In genomic region chr19:57889741-57890140, GRCm38 (mm10) we compare ENCODE assay signal across 17 mouse cellular contexts.
DNase-seq lines count a peak whose midpoint lies in the region; ATAC-seq lines count a peak whose summit lies in the region.
"Had no signal": no experiment of that assay in that cellular context is flagged by ENCODE, and none has a peak within 500 bp of the region (broad histone marks: within the 10 kb centered on the region; RNA-seq: fewer than 3 reads in every experiment).

No protein-coding gene starts in this region.

- DNase-seq in heart, adult 11 months: peak; percentile 83
- DNase-seq in heart, embryonic 10.5 days (ENCODE audit: low spot score): no peak
- DNase-seq in hindbrain, embryonic 14.5 days (ENCODE audit: low spot score): no peak
- DNase-seq in kidney, postnatal 4 days: peak; percentile 30 to 44
- DNase-seq in kidney, adult 9 months: no peak
- peak; percentile 8 for DNase-seq in MN1 (ENCODE audit: low spot score)
- DNase-seq in frontal cortex, postnatal 36 days (ENCODE audit: low spot score in 2 of 2): no peak
- DNase-seq: adrenal gland, postnatal 14 days; cerebellum, adult 11-12 months; cerebellum, postnatal 36 days had no signal

- H3K4me2 ChIP-seq in hindbrain, embryonic 14.5 days (replicated peaks): no peak overlapping the region
- H3K4me2 ChIP-seq in hindbrain, embryonic 16.5 days (ENCODE audit: low read length): no peak overlapping the region
- H3K4me2 ChIP-seq: embryonic facial prominence, embryonic 12.5 days; lung, embryonic 15.5 days had no signal

- ATAC-seq in hindbrain, embryonic 14.5 days (ENCODE audit: low FRiP score): 0 out of 2 replicates have a peak, but pooled peaks have one; percentile 21
- ATAC-seq in hindbrain, embryonic 16.5 days: no peak
- ATAC-seq: activated CD4-positive, CD25-positive, alpha-beta regulatory T cell, adult 4 months; midbrain, embryonic 16.5 days; Patski had no signal

- no peaks in the 10 kb centered on the region for H3K27me3 ChIP-seq in heart, embryonic 10.5 days (ENCODE audit: insufficient read depth, poor library complexity, severe bottlenecking)
- no peaks in the 10 kb centered on the region for H3K27me3 ChIP-seq in hindbrain, embryonic 14.5 days (ENCODE audit: control insufficient read depth, insufficient read depth, low read length)
- H3K27me3 ChIP-seq in hindbrain, embryonic 16.5 days (replicated peaks; ENCODE audit: control insufficient read depth, insufficient read depth, low read length): no peaks in the 10 kb centered on the region
- H3K27me3 ChIP-seq: embryonic facial prominence, embryonic 12.5 days; lung, embryonic 15.5 days; Patski had no signal

- H3K36me3 ChIP-seq in heart, embryonic 10.5 days: no peaks in the 10 kb centered on the region
- no peaks in the 10 kb centered on the region for H3K36me3 ChIP-seq in hindbrain, embryonic 14.5 days (replicated peaks; ENCODE audit: control insufficient read depth, insufficient read depth)
- H3K36me3 ChIP-seq in hindbrain, embryonic 16.5 days (ENCODE audit: control insufficient read depth, insufficient read depth, low read length): no peaks in the 10 kb centered on the region
- H3K36me3 ChIP-seq: embryonic facial prominence, embryonic 12.5 days; lung, embryonic 15.5 days had no signal

- no peak overlapping the region for H3K9ac ChIP-seq in hindbrain, embryonic 14.5 days
- H3K9ac ChIP-seq in hindbrain, embryonic 16.5 days (ENCODE audit: low read depth, low read length): no peak overlapping the region
- H3K9ac ChIP-seq: embryonic facial prominence, embryonic 12.5 days; lung, embryonic 15.5 days had no signal

- H3K4me3 ChIP-seq in heart, embryonic 10.5 days: no peak overlapping the region
- no peak overlapping the region for H3K4me3 ChIP-seq in hindbrain, embryonic 14.5 days (replicated peaks; ENCODE audit: low read length)
- H3K4me3 ChIP-seq in hindbrain, embryonic 16.5 days (ENCODE audit: low read length): no peak overlapping the region
- H3K4me3 ChIP-seq: embryonic facial prominence, embryonic 12.5 days; layer of hippocampus, adult 2 months; lung, embryonic 15.5 days had no signal

- H3K27ac ChIP-seq in heart, embryonic 10.5 days: no peak overlapping the region
- H3K27ac ChIP-seq in hindbrain, embryonic 14.5 days: no peak overlapping the region
- no peak overlapping the region for H3K27ac ChIP-seq in hindbrain, embryonic 16.5 days (ENCODE audit: low read depth, low read length)
- H3K27ac ChIP-seq: embryonic facial prominence, embryonic 12.5 days; layer of hippocampus, adult 2 months; lung, embryonic 15.5 days had no signal

- H3K9me3 ChIP-seq in heart, embryonic 10.5 days: no peaks in the 10 kb centered on the region
- H3K9me3 ChIP-seq in hindbrain, embryonic 14.5 days (ENCODE audit: control insufficient read depth, low read length): no peaks in the 10 kb centered on the region
- H3K9me3 ChIP-seq in hindbrain, embryonic 16.5 days (ENCODE audit: control insufficient read depth, low read length): no peaks in the 10 kb centered on the region
- H3K9me3 ChIP-seq: embryonic facial prominence, embryonic 12.5 days; lung, embryonic 15.5 days had no signal

- peaks cover 16% of the 10 kb centered on the region; the same call in 1 of the 2 replicates for H3K4me1 ChIP-seq in heart, embryonic 10.5 days
- H3K4me1 ChIP-seq in hindbrain, embryonic 14.5 days (replicated peaks; ENCODE audit: control insufficient read depth, insufficient read depth, low read length): no peaks in the 10 kb centered on the region
- no peaks in the 10 kb centered on the region; the same call in 1 of the 2 replicates for H3K4me1 ChIP-seq in hindbrain, embryonic 16.5 days (ENCODE audit: control insufficient read depth, insufficient read depth, low read depth, low read length)

- WGBS in heart, embryonic 10.5 days: 21% methylated on average over 3 of the region's 3 CpGs
- WGBS in hindbrain, embryonic 14.5 days: 57% methylated on average over 3 of the region's 3 CpGs
- WGBS in hindbrain, embryonic 16.5 days: 61% methylated on average over 3 of the region's 3 CpGs

Comparison
In these comparisons a context has a peak if more than half of its experiments do, and no peak if none do; other contexts are left out.
1. DNase-seq: peak in heart, adult 11 months (single experiment), kidney, postnatal 4 days (2 of 2) and MN1 (single experiment); none in heart, embryonic 10.5 days (single experiment), hindbrain, embryonic 14.5 days (single experiment), kidney, adult 9 months (single experiment) and frontal cortex, postnatal 36 days (0 of 2).